Mouse (Mus musculus) limb, embryonic 12.5 days (tissue): Measurements from ENCODE around the gene Plekhh3. TPM values are rescaled to one million over a fixed set of nuclear protein-coding genes. Genes with fewer than 3 reads are reported as not detected.

Experiments
- ATAC-seq: fragments of 200-750 bp; cut with Nextera tagmentation; 2 replicates; pipeline ENCODE4 v1.8.0; 2017; ENCODE audit warnings: low read depth, moderate TSS enrichment; ENCODE audit not compliant: insufficient number of reproducible peaks, insufficient read depth, low FRiP score, low TSS enrichment
- H3K27ac ChIP-seq: fragments of 300-500 bp; sonication (generic); 2 replicates; pipeline ENCODE4 v1.5.1; 2016; ENCODE audit warnings: mild to moderate bottlenecking, moderate library complexity
- H3K27me3 ChIP-seq: fragments of 300-500 bp; sonication (generic); 2 replicates; pipeline ENCODE4 v1.6.1; 2016; ENCODE audit warnings: mild to moderate bottlenecking, moderate library complexity
- H3K36me3 ChIP-seq: fragments of 300-500 bp; sonication (generic); 2 replicates; pipeline ENCODE4 v1.6.1; 2016; ENCODE audit warnings: mild to moderate bottlenecking, moderate library complexity
- H3K4me1 ChIP-seq: fragments of 300-500 bp; sonication (generic); replicated peaks from 2 replicates; pipeline ENCODE4 v1.6.1; 2016
- H3K4me2 ChIP-seq: fragments of 300-500 bp; sonication (generic); 2 replicates; pipeline ENCODE4 v1.6.1; 2016; ENCODE audit warnings: mild to moderate bottlenecking, moderate library complexity
- H3K4me3 ChIP-seq: fragments of 300-500 bp; sonication (generic); replicated peaks from 2 replicates; pipeline ENCODE4 v1.5.1; 2016; ENCODE audit warnings: mild to moderate bottlenecking
- H3K9ac ChIP-seq: fragments of 300-500 bp; sonication (generic); replicated peaks from 2 replicates; pipeline ENCODE4 v1.6.1; 2016; ENCODE audit warnings: mild to moderate bottlenecking, moderate library complexity
- H3K9me3 ChIP-seq: fragments of 300-500 bp; sonication (generic); 2 replicates; pipeline ENCODE4 v1.6.1; 2016; ENCODE audit warnings: mild to moderate bottlenecking, moderate library complexity
- WGBS: fragments of 180-500 bp; shearing (Covaris S2); methylation state at CpG from one replicate; pipeline ENCODE4 v1.1.7; 2016; 5-methylcytosine and 5-hydroxymethylcytosine counted together
- polyA plus RNA-seq: library from polyadenylated mRNA; unstranded; fragments of >200 nt; fragmentation: Nextera tagmentation; extraction: Ambion mirVana; gene quantifications from 2 replicates; pipeline ENCODE4 v1.2.1, GENCODE M21; 2016

Plekhh3 gene
- polyA plus RNA-seq, 1 experiment from 2014 or later: 5.3 TPM

DNA sequence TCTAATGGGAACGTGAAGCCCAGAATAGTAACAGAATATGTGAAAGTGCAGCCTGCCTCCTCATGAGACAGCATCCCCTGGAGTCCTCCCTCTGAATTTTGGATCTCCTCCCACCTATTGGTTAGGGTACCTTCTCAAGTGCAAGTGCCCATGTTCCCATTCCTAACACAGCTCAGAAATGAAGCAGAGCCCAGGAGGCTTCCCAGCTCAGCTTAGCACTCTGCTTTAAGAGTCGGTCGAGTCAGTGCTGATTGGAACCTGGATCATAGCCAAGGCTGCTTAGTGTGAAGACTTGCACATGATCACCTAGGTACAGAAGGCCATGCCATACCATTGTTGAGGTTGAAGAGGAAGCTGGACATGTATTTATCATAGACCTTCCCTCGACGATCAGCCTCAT is 23.0 kb upstream of the Plekhh3 start:
- H3K4me1 ChIP-seq: peaks cover 26% of the 10 kb centered on the region
- H3K27me3 ChIP-seq: no peaks in the 10 kb centered on the region
- H3K9me3 ChIP-seq: no peaks in the 10 kb centered on the region
- peaks cover 67% of the 10 kb centered on the region for H3K36me3 ChIP-seq
- H3K27ac ChIP-seq: no peak overlapping the region
- WGBS: 87% methylated on average over 5 of the region's 5 CpGs
- no peak overlapping the region for H3K9ac ChIP-seq
- H3K4me3 ChIP-seq: no peak overlapping the region
- H3K4me2 ChIP-seq: no peak overlapping the region
- ATAC-seq: no peak

DNA sequence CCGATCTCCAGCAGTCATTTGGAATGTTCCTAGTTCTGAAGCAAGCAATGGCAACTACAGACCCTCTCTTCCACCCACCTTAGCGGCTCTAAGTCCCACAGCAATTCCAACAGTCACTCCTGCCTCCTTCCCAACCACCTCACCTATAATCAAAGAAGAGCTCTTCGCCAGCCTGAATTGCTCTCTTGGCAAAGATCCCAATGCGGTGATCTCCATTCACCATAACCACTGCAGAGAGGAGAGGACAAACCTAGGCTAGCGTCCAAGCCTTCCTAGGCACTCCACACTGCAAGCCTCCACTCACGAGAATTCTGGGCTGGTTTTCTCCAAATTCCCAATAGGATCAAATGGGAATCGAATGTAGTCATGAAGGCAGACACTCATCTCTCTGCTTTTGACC is 21.9 kb upstream of the Plekhh3 start:
- H3K4me2 ChIP-seq: no peak overlapping the region
- no peaks in the 10 kb centered on the region for H3K27me3 ChIP-seq
- H3K9ac ChIP-seq: no peak overlapping the region
- no peak overlapping the region for H3K4me3 ChIP-seq
- H3K9me3 ChIP-seq: no peaks in the 10 kb centered on the region
- peaks cover 57% of the 10 kb centered on the region for H3K36me3 ChIP-seq
- H3K4me1 ChIP-seq: peaks cover 27% of the 10 kb centered on the region
- WGBS: 86% methylated on average over 7 of the region's 7 CpGs
- no peak for ATAC-seq
- H3K27ac ChIP-seq: no peak overlapping the region

DNA sequence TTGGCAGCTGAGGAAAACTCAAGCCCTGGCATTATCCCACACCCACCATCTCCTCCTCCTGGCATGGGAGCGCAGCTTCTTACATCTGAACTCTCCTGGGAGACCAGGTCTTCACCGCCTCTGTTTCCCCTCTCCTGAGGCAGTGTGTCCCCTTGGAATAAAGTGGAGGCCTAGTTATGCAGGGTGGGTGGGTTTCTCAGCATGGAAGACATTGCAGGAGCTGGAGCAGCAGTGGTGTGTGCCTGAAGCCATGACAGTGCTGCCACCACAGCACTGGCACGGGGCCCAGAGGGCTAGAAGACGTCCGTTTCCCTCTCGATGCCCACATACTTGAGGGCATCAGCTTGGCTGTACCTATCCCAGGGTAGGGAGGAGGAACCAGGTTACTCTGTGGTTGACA is 21.5 kb upstream of the Plekhh3 start:
- Histone ChIP-seq H3K9ac (no peak overlapping the region), H3K9me3 (no peaks in the 10 kb centered on the region), H3K27me3 (no peaks in the 10 kb centered on the region), H3K4me2 (no peak overlapping the region), H3K36me3 (peaks cover 52% of the 10 kb centered on the region), H3K4me3 (no peak overlapping the region), H3K4me1 (peaks cover 27% of the 10 kb centered on the region), H3K27ac (no peak overlapping the region)
- WGBS: 93% methylated on average over 6 of the region's 6 CpGs
- no peak for ATAC-seq

DNA sequence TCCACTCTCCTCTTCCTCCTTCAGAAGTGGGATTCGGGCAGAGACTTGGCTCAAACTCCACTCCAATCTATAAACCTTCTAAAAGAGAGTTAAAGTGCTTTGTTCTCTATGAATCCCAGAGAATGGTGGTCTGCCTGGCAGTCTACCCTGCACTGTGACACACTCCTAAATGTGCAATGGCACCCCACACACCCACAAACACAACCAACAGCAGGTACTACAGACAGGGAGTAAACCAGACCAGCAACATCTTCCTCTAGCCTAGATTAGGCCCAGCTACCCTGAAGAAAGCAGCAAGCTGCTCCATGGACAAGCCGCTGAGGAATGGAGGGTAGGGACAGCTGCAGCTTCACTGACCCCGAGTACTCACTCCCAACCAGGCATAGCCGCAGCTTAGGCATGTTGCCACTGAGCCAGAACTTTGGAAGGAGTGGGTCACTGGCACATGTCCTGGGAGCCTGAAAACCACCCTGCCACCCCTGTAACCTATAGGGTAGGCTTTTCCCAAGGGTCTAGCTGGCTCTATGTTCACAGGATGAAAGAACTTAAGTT is 20.8 kb upstream of the Plekhh3 start:
- WGBS: 78% methylated on average over 4 of the region's 4 CpGs
- Histone ChIP-seq H3K4me1 (peaks cover 27% of the 10 kb centered on the region), H3K4me3 (no peak overlapping the region), H3K4me2 (no peak overlapping the region), H3K36me3 (peaks cover 46% of the 10 kb centered on the region), H3K9me3 (no peaks in the 10 kb centered on the region), H3K27me3 (no peaks in the 10 kb centered on the region), H3K9ac (no peak overlapping the region), H3K27ac (no peak overlapping the region)
- ATAC-seq: no peak

DNA sequence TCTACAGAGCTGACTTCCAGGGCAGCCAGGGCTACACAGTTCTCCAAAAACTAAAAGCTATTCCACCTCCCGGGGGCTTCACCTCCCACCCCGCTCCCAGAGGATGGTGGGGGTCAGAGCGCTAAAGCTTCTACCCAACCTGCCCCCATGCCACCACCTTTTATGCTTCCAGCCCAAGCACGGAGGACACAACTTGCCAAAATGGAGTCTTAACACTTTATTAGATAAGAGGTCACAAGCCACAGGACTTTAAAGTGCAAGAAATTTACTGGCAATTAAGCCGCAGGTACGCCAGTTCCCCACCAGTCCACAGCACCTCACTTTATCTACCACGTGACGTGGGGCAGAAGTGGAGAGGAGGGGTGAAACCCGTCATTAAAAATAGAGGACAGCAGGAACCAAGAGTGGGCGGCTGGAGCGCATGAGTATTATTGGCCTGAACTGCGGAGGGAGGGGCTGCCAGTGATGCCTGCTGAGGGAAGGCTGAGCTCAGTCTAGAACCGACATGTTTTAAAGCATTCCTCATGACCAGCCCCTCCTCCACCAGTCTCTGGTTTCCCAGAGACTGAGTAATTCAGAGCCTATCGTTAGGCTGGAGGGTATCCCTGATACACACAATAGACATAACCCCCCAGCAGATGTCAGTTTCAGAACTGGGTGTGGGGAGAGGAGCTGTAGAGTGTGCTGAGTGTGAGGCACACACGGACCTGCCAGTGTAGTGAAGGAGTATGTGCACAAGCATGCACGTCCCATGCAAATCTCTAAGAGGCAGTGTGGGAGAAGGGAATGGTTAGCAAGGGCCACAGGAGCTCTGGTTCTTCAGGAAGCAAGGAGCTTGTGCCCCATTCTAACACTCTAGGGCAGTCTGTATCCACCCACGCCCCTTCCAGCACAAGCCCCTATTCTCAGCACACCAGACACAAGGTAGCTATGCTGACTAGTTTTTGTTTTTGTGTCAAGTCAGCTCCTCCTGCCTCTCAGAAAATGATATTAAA is 20.1 kb upstream of the Plekhh3 start:
- no peaks in the 10 kb centered on the region for H3K27me3 ChIP-seq
- WGBS: 41% methylated on average over 17 of the region's 17 CpGs
- H3K36me3 ChIP-seq: peaks cover 38% of the 10 kb centered on the region
- peaks cover 27% of the 10 kb centered on the region for H3K4me1 ChIP-seq
- H3K9ac ChIP-seq: no peak overlapping the region
- H3K9me3 ChIP-seq: no peaks in the 10 kb centered on the region
- no peak overlapping the region for H3K4me2 ChIP-seq
- no peak for ATAC-seq
- H3K4me3 ChIP-seq: no peak overlapping the region
- H3K27ac ChIP-seq: peak overlapping the region; percentile 69; the same call in 1 of the 2 replicates

DNA sequence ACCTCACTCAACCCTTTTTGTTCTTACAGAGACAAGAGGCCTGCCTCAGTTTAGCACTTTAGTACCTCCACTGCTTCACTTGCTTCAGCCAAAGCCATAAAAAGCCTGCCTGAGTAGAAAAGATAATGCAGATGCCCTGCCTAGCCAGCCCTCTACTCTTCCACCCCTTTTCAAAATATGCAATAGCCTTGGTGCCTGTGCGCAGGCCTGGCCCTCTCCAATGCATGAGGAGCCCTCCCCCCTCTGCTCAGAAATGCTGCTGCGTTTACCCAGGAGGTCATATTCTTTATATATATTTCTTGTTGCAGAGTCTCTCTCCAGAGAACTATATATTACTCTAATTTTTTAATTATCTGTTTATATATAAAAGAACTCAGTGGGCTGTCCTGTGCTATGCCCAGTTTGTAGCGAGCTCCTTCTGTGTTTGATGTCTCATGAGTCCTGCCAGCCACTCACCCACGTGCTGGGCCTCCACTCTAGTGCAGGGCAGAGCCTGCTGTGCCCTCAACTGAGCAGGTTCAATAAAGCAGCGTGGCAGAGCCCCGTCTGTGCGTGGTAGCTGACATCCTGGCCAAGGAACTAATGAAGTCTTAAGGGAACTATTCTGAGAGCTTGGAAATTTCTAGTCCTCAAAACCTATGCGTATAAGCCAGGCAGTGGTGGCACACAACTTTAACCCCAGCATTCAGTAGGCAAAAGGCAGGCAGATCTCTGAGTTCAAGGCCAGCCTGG is 19.2 kb upstream of the Plekhh3 start:
- 0 out of 2 replicates have a peak overlapping the region, but pooled peaks have one; percentile 23 for H3K9ac ChIP-seq
- 40% methylated on average over 8 of the region's 8 CpGs for WGBS

DNA sequence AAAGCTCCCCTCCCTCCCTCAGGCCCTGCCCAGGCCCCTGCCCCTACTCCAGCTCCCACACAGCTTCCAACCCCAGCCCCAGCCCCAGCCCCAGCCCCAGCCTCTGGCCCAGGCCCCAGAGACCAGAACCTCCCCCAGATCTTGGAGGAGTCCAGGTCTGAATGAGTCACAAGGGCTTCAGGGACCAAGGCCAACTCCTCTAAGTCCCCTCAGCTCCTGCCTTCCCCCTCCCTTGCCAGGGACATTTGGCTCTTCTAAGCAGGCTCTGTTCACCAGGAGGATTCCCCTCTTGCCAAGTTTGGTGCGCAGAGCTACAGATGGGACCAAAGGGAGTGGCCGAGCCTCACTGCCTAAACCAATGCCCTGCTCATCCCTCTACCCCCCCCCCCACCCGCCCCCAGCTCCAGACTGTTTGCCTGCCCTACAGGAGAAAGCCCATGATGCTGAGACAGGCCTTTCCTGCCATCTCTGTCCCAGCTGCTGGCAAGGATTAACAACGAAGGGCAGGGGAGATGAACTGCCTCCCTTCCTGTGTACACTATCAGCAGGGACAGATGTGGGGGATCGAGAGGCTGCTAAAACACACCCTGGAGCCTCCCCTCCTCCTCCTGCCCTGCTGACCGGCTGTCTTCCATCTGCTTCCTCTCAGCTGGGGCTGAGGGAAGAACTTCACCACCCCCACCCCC is 18.5 kb upstream of the Plekhh3 start:
- no peak overlapping the region for H3K4me2 ChIP-seq
- peak overlapping the region; percentile 72 for H3K27ac ChIP-seq
- H3K27me3 ChIP-seq: no peaks in the 10 kb centered on the region
- 8% methylated on average over 5 of the region's 6 CpGs for WGBS
- H3K36me3 ChIP-seq: peaks cover 22% of the 10 kb centered on the region
- H3K9me3 ChIP-seq: no peaks in the 10 kb centered on the region
- no peak overlapping the region for H3K4me3 ChIP-seq
- peaks cover 27% of the 10 kb centered on the region for H3K4me1 ChIP-seq
- peak; percentile 9; the same call in 1 of the 2 replicates for ATAC-seq
- 0 out of 2 replicates have a peak overlapping the region, but pooled peaks have one; percentile 23 for H3K9ac ChIP-seq

More for the DNA sequence above, 19.2 kb upstream of the Plekhh3 start:
- Histone ChIP-seq H3K27ac (peak overlapping the region; percentile 72; the same call in 1 of the 2 replicates), H3K36me3 (peaks cover 29% of the 10 kb centered on the region), H3K4me2 (no peak overlapping the region), H3K27me3 (no peaks in the 10 kb centered on the region), H3K4me1 (peaks cover 27% of the 10 kb centered on the region), H3K9me3 (no peaks in the 10 kb centered on the region), H3K4me3 (no peak overlapping the region)
- no peak for ATAC-seq

DNA sequence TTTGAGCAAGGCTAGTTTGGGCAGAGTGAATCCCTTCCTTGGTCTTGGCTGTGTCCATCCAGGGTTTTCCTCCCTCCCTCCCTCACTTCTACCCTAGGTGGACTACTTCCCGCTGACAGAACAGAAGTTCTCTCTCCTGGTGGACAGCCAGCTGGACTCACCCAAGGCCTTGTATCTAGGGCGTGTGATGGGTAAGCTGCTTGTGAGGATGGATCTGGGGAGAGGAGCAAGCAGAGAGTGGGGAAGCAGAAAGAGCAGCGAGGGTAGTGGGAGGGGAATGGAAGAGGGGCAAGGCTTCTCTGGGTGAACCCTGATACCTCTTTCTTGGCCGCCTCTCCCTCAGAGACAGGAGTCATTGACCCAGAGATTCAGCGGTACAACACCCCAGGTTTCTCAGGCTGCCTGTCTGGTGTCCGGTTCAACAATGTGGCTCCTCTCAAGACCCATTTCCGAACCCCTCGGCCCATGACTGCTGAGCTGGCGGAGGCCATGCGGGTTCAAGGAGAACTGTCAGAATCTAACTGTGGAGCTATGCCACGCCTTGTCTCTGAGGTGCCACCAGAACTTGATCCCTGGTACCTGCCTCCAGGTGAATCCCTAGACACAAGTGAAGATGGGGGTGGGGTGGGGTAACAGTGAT is 17.1 kb upstream of the Plekhh3 start:
- ATAC-seq: no peak
- Histone ChIP-seq H3K4me1 (peaks cover 27% of the 10 kb centered on the region), H3K9me3 (no peaks in the 10 kb centered on the region), H3K27ac (no peak overlapping the region), H3K4me2 (no peak overlapping the region), H3K27me3 (no peaks in the 10 kb centered on the region), H3K9ac (no peak overlapping the region), H3K36me3 (peaks cover 9% of the 10 kb centered on the region; the same call in 1 of the 2 replicates), H3K4me3 (no peak overlapping the region)
- WGBS: 82% methylated on average over 11 of the region's 11 CpGs

DNA sequence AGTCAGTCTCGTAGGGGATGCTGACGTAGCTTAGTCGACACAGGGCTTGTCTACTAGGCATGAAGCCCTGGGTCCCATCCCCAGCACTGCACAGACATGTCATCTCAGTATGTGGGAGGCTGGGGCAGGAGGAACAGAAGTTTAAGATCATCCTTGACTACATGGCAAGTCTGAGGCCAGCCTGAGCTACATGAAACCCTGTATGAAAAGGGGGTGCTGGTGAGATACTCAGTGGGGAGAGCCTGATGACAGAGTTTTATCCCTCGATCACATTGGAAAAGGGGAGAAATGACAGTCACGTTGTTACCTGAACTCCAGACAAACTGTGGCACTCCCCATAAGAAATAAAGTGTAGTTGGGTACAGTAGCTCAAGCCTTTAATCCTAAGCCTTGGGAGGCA is 16.4 kb upstream of the Plekhh3 start:
- Histone ChIP-seq H3K9ac (no peak overlapping the region), H3K4me1 (peaks cover 27% of the 10 kb centered on the region), H3K27me3 (0 out of 2 replicates have a peak, but pooled peaks cover under 1% of the 10 kb centered on the region), H3K9me3 (no peaks in the 10 kb centered on the region), H3K36me3 (peaks cover 2% of the 10 kb centered on the region; the same call in 1 of the 2 replicates), H3K27ac (no peak overlapping the region), H3K4me2 (no peak overlapping the region), H3K4me3 (no peak overlapping the region)
- ATAC-seq: no peak
- 90% methylated on average over 5 of the region's 5 CpGs for WGBS

DNA sequence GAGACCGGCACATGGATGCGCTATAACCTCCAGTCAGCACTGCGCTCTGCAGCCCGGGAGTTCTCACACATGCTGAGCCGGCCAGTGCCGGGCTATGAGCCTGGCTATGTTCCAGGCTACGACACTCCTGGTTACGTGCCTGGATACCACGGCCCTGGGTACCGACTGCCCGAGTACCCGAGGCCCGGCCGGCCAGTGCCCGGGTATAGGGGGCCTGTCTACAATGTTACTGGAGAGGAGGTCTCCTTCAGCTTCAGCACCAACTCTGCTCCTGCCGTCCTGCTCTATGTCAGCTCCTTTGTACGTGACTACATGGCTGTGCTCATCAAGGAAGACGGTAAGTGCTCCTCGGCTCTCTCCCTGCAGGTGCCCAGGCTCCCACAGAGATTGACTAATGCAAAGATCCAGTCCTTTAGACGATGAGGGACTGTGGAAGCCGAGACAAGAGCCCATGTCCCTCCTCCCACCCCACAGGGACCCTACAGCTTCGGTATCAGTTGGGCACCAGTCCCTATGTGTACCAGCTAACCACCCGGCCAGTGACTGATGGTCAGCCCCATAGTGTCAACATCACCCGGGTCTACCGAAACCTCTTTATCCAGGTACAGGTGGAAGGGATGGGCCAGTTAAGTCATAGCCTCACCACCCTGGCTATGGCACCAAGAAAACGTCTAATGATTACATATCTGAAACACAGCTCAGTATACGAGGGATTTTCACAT is 15.5 kb upstream of the Plekhh3 start:
- 85% methylated on average over 27 of the region's 27 CpGs for WGBS
- H3K4me1 ChIP-seq: peaks cover 26% of the 10 kb centered on the region
- H3K9ac ChIP-seq: no peak overlapping the region
- no peaks in the 10 kb centered on the region for H3K9me3 ChIP-seq
- H3K27ac ChIP-seq: no peak overlapping the region
- H3K4me3 ChIP-seq: no peak overlapping the region
- H3K27me3 ChIP-seq: 0 out of 2 replicates have a peak, but pooled peaks cover 5% of the 10 kb centered on the region
- H3K36me3 ChIP-seq: no peaks in the 10 kb centered on the region
- no peak for ATAC-seq
- H3K4me2 ChIP-seq: no peak overlapping the region
